Mouse (Mus musculus): ENCODE data around the gene Gm13276.
"Not testable (repeated sequence)": the region's sequence is repeated elsewhere in the genome, so short reads cannot be mapped to it uniquely, and the experiment has no call there.

DNA sequence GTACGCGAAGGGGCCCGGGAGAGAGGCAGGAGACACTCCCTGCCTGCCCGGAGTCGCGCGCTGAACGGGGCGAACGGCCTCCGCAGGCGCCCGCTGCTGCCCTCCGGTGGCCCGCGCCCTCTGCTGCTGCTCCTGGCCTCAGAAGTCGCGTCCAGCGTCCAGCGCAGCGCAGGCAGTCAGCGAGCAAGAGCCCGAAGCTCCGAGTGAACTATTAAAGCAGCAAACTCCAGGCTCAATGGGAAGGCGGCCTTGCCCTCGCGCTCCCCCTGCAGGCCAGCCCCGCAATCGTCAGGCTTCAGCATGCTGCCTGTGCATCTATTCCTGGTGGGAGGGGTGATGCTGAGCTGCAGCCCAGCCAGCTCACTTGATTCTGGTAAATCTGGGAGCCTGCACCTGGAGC, 6.0 kb upstream of the Gm13276 start, which contains the start of gene Gm13272:
- TF ChIP-seq CTCF (IDR thresholded peaks at IDR 0.05 in 2 of 3, conservative IDR thresholded peaks at IDR 0.05 in 1 of 3; ENCODE audit: control insufficient read depth in 1 of 3, insufficient read depth in 1 of 3, low read depth in 2 of 3, low read length in 3 of 3, poor library complexity in 1 of 3, severe bottlenecking in 1 of 3); MYC (IDR thresholded peaks at IDR 0.05; ENCODE audit: low read depth, low read length): not testable (repeated sequence)
